Mouse (Mus musculus): ENCODE results near the gene Tmem163.

GRCm38 (mm10) chr1:127608326-127608725 lies 71.0 kb downstream of the Tmem163 start:
- no peak for TF ChIP-seq POLR2A (IDR thresholded peaks at IDR 0.05; ENCODE audit: extremely low read depth, insufficient read depth, low read length)
- no peak for TF ChIP-seq CTCF (IDR thresholded peaks at IDR 0.05; ENCODE audit: low read depth, low read length)
